Mouse (Mus musculus) thymus, adult 2 months (tissue): ENCODE results near the gene Mapk13. TPM values are rescaled to one million over a fixed set of nuclear protein-coding genes. Genes with fewer than 3 reads are reported as not detected.

Experiments used
- DNase-seq: peaks from one replicate; pipeline ENCODE4 v3.0.0; 2021
- H3K27ac ChIP-seq: fragments of 200-500 bp; 2 replicates; pipeline ENCODE4 v1.5.1; 2012; ENCODE audit warnings: low read length, control low read depth; ENCODE audit not compliant: control insufficient read depth, insufficient read depth
- H3K27me3 ChIP-seq: fragments of 200-500 bp; 2 replicates; pipeline ENCODE4 v1.6.1; 2012; ENCODE audit warnings: mild to moderate bottlenecking, low read length, moderate library complexity, mixed read lengths; ENCODE audit not compliant: control insufficient read depth, insufficient read depth
- H3K36me3 ChIP-seq: fragments of 200-500 bp; 2 replicates; pipeline ENCODE4 v1.6.1; 2012; ENCODE audit warnings: mild to moderate bottlenecking, low read length, moderate library complexity; ENCODE audit not compliant: control insufficient read depth, insufficient read depth
- H3K4me1 ChIP-seq: fragments of 200-500 bp; replicated peaks from 2 replicates; pipeline ENCODE4 v1.6.1; 2012; ENCODE audit warnings: low read length; ENCODE audit not compliant: control insufficient read depth, insufficient read depth
- H3K4me3 ChIP-seq: fragments of 200-500 bp; 2 replicates; pipeline ENCODE4 v1.5.1; 2012; ENCODE audit warnings: mild to moderate bottlenecking, low read length, control low read depth, moderate library complexity; ENCODE audit not compliant: control insufficient read depth, insufficient read depth
- CTCF ChIP-seq: fragments of 200-500 bp; IDR thresholded peaks from 2 replicates; pipeline ENCODE4 v1.5.1; 2012; ENCODE audit warnings: mild to moderate bottlenecking, control low read depth, low read length, moderate library complexity, borderline replicate concordance; ENCODE audit not compliant: control insufficient read depth, poor library complexity, insufficient read depth; ENCODE audit errors: extremely low read depth
- POLR2A ChIP-seq: fragments of 200-500 bp; IDR thresholded peaks from 2 replicates; pipeline ENCODE4 v1.6.1; 2012; ENCODE audit warnings: mild to moderate bottlenecking, low read length, control low read depth, moderate library complexity; ENCODE audit not compliant: control insufficient read depth, poor library complexity, insufficient read depth; ENCODE audit errors: extremely low read depth
- WGBS: fragments of 180-500 bp; shearing (Covaris S2); methylation state at CpG from one replicate; pipeline ENCODE4 v1.1.7; 2018; 5-methylcytosine and 5-hydroxymethylcytosine counted together
- polyA plus RNA-seq: library from polyadenylated mRNA; depleted of rRNA; stranded (reverse); fragments of >200 nt; gene quantifications from 2 replicates; pipeline ENCODE4 v1.2.3, GENCODE M21; 2012

The Mapk13 gene
- polyA plus RNA-seq, 1 experiment = 8.2 TPM

DNA sequence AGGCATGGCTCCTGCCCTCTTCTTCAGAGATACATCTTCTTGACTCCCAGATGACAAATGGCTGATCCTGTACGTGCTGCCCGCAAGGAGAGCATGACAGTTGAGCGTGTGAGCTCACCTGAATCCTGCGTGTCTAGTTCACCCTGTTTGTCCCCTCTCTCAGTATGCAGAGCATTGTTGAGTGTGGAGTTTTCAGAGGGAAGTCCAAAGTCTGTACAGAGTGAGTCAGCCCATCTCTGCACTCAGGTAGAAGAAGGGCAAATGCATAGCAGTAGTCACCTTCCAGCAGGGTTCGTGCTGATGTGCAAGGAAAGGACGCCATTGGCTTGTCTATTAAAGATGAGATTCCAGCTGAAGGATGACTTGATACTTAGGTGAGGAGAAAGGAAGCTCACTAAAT is 29.9 kb upstream of the Mapk13 start:
- Histone ChIP-seq H3K36me3 (peaks cover 35% of the 10 kb centered on the region), H3K27me3 (no peaks in the 10 kb centered on the region), H3K27ac (no peak overlapping the region), H3K4me1 (peaks cover 16% of the 10 kb centered on the region), H3K4me3 (no peak overlapping the region)
- WGBS = 98% methylated on average over 6 of the region's 6 CpGs
- TF ChIP-seq CTCF (no peak), POLR2A (no peak)
- no peak for DNase-seq

DNA sequence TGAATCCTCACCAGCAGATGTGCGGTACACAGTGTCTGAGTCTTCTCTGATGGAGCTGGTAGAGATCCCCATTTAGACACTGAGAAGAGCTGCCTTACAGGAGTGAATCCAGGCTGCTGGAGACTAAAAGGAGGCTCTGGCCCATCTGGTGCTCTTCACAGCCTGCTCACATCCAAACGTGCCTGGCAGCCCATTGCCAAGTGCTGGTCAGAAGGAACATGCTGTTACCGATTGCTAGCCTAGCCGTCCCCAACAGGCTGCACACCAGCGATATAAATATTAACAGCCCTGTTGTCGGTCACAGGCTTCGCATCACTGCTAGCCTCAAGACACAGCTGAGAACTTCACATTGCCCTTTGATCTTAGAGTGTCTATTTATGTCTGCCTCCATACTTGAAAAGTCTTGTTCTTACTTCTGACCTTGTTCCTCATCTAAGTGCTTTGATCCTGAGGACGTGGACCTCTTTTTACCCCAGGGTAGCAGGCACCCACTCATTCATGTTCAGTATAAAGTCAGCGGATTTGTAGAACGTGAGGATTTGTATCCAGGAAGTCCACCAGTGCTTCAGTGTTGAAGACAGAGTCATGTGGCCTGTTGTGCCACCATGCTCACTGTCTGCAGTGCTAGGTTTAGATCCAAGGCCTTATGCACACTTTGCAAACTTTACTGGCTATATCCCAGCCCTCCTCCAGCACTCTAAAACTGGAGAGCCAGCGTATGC is 25.8 kb upstream of the Mapk13 start:
- TF ChIP-seq CTCF (no peak), POLR2A (no peak)
- Histone ChIP-seq H3K27ac (no peak overlapping the region), H3K36me3 (peaks cover 70% of the 10 kb centered on the region)

DNA sequence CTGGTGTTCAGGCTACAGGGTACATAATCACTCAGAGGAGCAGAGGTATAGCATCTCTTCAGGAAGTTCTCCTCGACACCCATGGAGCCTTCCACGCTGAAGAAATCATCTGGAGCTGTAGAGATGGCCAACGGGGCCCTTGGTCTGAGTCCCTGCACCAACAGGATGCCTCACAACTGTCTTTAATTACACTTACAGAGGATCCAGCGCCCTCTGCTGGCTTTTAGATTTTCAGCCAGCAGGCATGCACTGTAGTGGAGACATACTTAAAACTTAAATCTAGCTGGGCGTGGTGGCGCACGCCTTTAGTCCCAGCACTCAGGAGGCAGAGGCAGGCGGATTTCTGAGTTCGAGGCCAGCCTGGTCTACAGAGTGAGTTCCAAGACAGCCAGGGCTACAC is 25.2 kb upstream of the Mapk13 start:
- no peaks in the 10 kb centered on the region for H3K27me3 ChIP-seq
- 98% methylated on average over 9 of the region's 9 CpGs for WGBS
- DNase-seq = peak; percentile 25
- H3K4me3 ChIP-seq = no peak overlapping the region
- H3K27ac ChIP-seq = no peak overlapping the region
- no peaks in the 10 kb centered on the region for H3K4me1 ChIP-seq
- peaks cover 70% of the 10 kb centered on the region for H3K36me3 ChIP-seq
- TF ChIP-seq POLR2A (no peak), CTCF (no peak)

More for the DNA sequence above, 25.8 kb upstream of the Mapk13 start:
- no peak overlapping the region for H3K4me3 ChIP-seq
- no peaks in the 10 kb centered on the region for H3K27me3 ChIP-seq
- H3K4me1 ChIP-seq = no peaks in the 10 kb centered on the region
- DNase-seq = no peak
- 97% methylated on average over 11 of the region's 11 CpGs for WGBS

DNA sequence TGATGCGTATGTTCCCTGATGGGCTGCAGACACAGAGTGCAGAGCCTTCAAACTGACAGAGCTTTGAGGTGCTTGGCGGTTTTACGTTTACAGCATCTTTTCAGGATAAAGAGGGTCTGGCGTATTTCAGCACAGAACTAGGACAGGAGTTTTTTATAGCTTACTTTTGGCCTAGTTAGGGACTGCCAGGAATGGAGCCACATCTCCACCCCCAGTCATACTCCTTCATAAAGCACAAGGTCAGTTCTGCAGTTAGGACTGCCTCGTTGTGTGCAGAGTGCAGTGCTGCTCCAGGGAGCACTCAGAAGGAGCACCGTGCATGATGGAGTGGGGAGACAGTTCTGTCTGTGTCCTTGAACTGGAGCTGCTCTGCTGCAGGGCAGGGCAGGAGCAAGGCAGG is 23.3 kb upstream of the Mapk13 start:
- no peak overlapping the region for H3K4me3 ChIP-seq
- H3K36me3 ChIP-seq = peaks cover 66% of the 10 kb centered on the region
- 95% methylated on average over 6 of the region's 6 CpGs for WGBS
- no peak for DNase-seq
- no peaks in the 10 kb centered on the region for H3K27me3 ChIP-seq
- no peak for TF ChIP-seq CTCF
- no peak for TF ChIP-seq POLR2A
- H3K4me1 ChIP-seq = no peaks in the 10 kb centered on the region
- no peak overlapping the region for H3K27ac ChIP-seq

DNA sequence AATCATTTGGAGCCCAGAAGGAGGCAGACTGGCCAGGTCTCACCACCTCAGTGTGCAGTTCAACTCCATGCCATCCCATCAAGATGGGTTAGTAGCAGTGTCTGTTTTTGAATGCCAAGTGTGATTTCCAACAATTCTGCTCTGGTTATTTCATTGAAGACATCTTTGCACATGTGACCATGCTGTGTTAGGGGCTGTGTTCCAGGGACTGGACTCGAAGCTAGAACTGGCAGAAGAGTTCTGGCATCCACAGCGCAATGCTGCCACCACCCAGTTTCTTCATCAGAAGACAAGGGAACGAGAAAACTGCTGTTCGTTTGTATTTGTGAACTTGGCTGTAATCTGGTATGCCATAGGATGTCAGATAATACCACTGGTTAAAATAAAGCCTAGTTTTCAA is 21.1 kb upstream of the Mapk13 start:
- TF ChIP-seq POLR2A (no peak), CTCF (no peak)
- Histone ChIP-seq H3K27me3 (no peaks in the 10 kb centered on the region), H3K4me3 (no peak overlapping the region), H3K36me3 (peaks cover 49% of the 10 kb centered on the region), H3K27ac (no peak overlapping the region), H3K4me1 (no peaks in the 10 kb centered on the region)
- DNase-seq = no peak
- 93% methylated on average over 4 of the region's 4 CpGs for WGBS

DNA sequence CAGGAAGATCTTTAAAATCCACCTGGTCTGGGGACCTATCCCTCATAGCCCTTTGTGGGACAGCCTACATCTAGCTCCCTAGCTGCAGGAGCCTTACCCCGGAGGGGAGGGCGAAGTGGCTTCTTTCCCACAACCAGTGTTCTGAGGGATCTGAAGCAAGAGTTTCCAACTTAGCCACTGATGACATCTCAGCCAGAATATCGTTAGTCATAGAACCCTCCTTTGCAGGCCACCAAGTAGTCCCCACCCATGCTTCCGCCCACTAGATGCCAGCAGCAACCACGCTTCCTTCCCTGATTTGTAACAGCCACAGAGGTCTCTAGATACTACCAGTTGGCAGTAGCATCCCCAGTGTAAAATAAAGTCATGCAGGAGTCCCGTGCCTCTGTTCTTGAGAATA is 18.5 kb upstream of the Mapk13 start:
- H3K4me1 ChIP-seq = no peaks in the 10 kb centered on the region
- no peaks in the 10 kb centered on the region for H3K27me3 ChIP-seq
- DNase-seq = no peak
- WGBS = 10% methylated on average over 6 of the region's 6 CpGs
- no peak overlapping the region for H3K27ac ChIP-seq
- H3K4me3 ChIP-seq = no peak overlapping the region
- H3K36me3 ChIP-seq = peaks cover 24% of the 10 kb centered on the region
- TF ChIP-seq CTCF = no peak
- no peak for TF ChIP-seq POLR2A

DNA sequence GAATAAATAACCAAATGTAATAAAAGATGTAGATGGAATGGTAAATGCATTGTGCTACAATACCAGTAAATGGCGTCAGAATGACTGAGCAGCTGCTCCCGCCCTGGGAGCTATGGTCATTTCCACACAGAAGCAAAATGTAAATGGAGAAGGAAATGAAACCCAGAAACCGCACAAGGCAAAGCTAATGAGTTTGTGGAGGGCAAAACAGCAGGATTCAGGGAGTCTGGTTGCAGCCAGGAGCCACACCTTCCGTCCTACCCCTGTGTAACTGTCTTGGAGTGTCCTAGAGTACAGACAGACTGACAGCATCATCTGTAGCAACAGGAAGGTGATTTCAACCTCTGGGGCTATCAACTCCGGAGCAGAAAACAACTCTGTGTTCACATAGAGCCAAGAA is 12.7 kb upstream of the Mapk13 start:
- Histone ChIP-seq H3K4me1 (no peaks in the 10 kb centered on the region), H3K27me3 (no peaks in the 10 kb centered on the region), H3K27ac (no peak overlapping the region), H3K4me3 (no peak overlapping the region), H3K36me3 (no peaks in the 10 kb centered on the region)
- TF ChIP-seq POLR2A (no peak), CTCF (no peak)
- no peak for DNase-seq
- WGBS = 61% methylated on average over 5 of the region's 5 CpGs
